Mouse (Mus musculus) cortical plate, adult 2 months (tissue): ENCODE results near the gene Dnaaf3. TPM values are rescaled to one million over a fixed set of nuclear protein-coding genes. Genes with fewer than 3 reads are reported as not detected.
"Not testable (repeated sequence)": the region's sequence is repeated elsewhere in the genome, so short reads cannot be mapped to it uniquely, and the experiment has no call there.

Experiments
- H3K27ac ChIP-seq: fragments of 200-500 bp; 2 replicates; pipeline ENCODE4 v1.5.1; 2012; ENCODE audit warnings: low read length, control low read depth, inconsistent platforms; ENCODE audit not compliant: insufficient read depth
- H3K4me1 ChIP-seq: fragments of 200-500 bp; 2 replicates; pipeline ENCODE4 v1.6.1; 2011; ENCODE audit warnings: low read length; ENCODE audit not compliant: control insufficient read depth, insufficient read depth
- H3K4me3 ChIP-seq: fragments of 200-500 bp; 2 replicates; pipeline ENCODE4 v1.5.1; 2011; ENCODE audit warnings: mild to moderate bottlenecking, low read length, control low read depth; ENCODE audit not compliant: insufficient read depth
- CTCF ChIP-seq: fragments of 200-500 bp; IDR thresholded peaks from 2 replicates; pipeline ENCODE4 v1.5.1; 2011; ENCODE audit warnings: mild to moderate bottlenecking, control low read depth, low read length; ENCODE audit not compliant: insufficient read depth; ENCODE audit errors: extremely low read depth
- POLR2A ChIP-seq: fragments of 200-500 bp; IDR thresholded peaks from 2 replicates; pipeline ENCODE4 v1.6.1; 2011; ENCODE audit warnings: mild to moderate bottlenecking, low read length, control low read depth; ENCODE audit not compliant: insufficient read depth; ENCODE audit errors: extremely low read depth
- polyA plus RNA-seq: library from polyadenylated mRNA; depleted of rRNA; stranded (reverse); fragments of >200 nt; gene quantifications from 2 replicates; pipeline ENCODE4 v1.2.3, GENCODE M21; 2012; rRNA removed

Dnaaf3 gene
- polyA plus RNA-seq, result 1.0 and 1.3 TPM in 2 replicates

- no peaks in the 10 kb centered on the region for H3K4me1 ChIP-seq
- TF ChIP-seq POLR2A (no peak), CTCF (no peak)
- no peak within 1 kb of the TSS for H3K4me3 ChIP-seq
- no peak within 1 kb of the TSS for H3K27ac ChIP-seq
These were observed at the start of gene Dnaaf3 for GRCm38 (mm10) chr7:4532005-4532729. TSS of gene Dnaaf3 (minus strand) at chr7:4532453.

- H3K4me3 ChIP-seq, H3K4me1 ChIP-seq, H3K27ac ChIP-seq: not testable (repeated sequence)
These were observed 49.2 kb upstream of the Dnaaf3 start for GRCm38 (mm10) chr7:4581481-4581880.

GRCm38 (mm10) chr7:4572361-4572760 lies 40.1 kb upstream of the Dnaaf3 start:
- H3K4me3 ChIP-seq, H3K27ac ChIP-seq, H3K4me1 ChIP-seq: not testable (repeated sequence)

GRCm38 (mm10) chr7:4562660-4563059 lies 30.4 kb upstream of the Dnaaf3 start:
- TF ChIP-seq CTCF (no peak), POLR2A (no peak)
- H3K4me1 ChIP-seq, result no peaks in the 10 kb centered on the region
- H3K4me3 ChIP-seq, result no peak overlapping the region
- no peak overlapping the region for H3K27ac ChIP-seq

GRCm38 (mm10) chr7:4557167-4557560 lies 24.9 kb upstream of the Dnaaf3 start:
- TF ChIP-seq CTCF (no peak), POLR2A (no peak)
- no peaks in the 10 kb centered on the region for H3K4me1 ChIP-seq
- H3K27ac ChIP-seq, result no peak overlapping the region
- no peak overlapping the region for H3K4me3 ChIP-seq

GRCm38 (mm10) chr7:4556256-4557166 lies 24.3 kb upstream of the Dnaaf3 start:
- no peak for TF ChIP-seq POLR2A
- peak; percentile 99 for TF ChIP-seq CTCF
- H3K27ac ChIP-seq, result no peak overlapping the region

GRCm38 (mm10) chr7:4547221-4547641 lies 15.0 kb upstream of the Dnaaf3 start, which contains the start of gene Syt5:
TSS of gene Syt5 (minus strand) at chr7:4547541.
- Histone ChIP-seq H3K4me1 (peaks cover 3% of the 10 kb centered on the region), H3K27ac (peak within 1 kb of the TSS; percentile 93), H3K4me3 (peak within 1 kb of the TSS; percentile 62)
- TF ChIP-seq CTCF, result no peak
- peak; percentile 41; the same call in 1 of the 2 replicates for TF ChIP-seq POLR2A

More at GRCm38 (mm10) chr7:4556256-4557166, 24.3 kb upstream of the Dnaaf3 start:
- no peaks in the 10 kb centered on the region for H3K4me1 ChIP-seq
- H3K4me3 ChIP-seq, result no peak overlapping the region; the same call in 1 of the 2 replicates

- peaks cover 3% of the 10 kb centered on the region for H3K4me1 ChIP-seq
- H3K4me3 ChIP-seq, result peak overlapping the region; percentile 62
- no peak for TF ChIP-seq CTCF
- TF ChIP-seq POLR2A, result peak; percentile 70; the same call in 1 of the 2 replicates
- H3K27ac ChIP-seq, result peak overlapping the region; percentile 93
These were observed 14.4 kb upstream of the Dnaaf3 start for GRCm38 (mm10) chr7:4546591-4547131.

GRCm38 (mm10) chr7:4546050-4546449 lies 13.8 kb upstream of the Dnaaf3 start:
- TF ChIP-seq POLR2A, result no peak
- TF ChIP-seq CTCF, result no peak
- Histone ChIP-seq H3K4me3 (peak overlapping the region; percentile 62), H3K27ac (peak overlapping the region; percentile 86), H3K4me1 (peaks cover 3% of the 10 kb centered on the region)
